In genomic region chr8:122474951-122475560, GRCm38 (mm10) we compare ENCODE assay signal across 8 mouse cellular contexts. TPM values are rescaled to one million over a fixed set of nuclear protein-coding genes. Genes with fewer than 3 reads are reported as not detected.
DNase-seq lines count a peak whose midpoint lies in the region; ATAC-seq lines count a peak whose summit lies in the region.

No protein-coding gene starts in this region.

- no peaks in the 10 kb centered on the region for H3K27me3 ChIP-seq in hindbrain, embryonic 13.5 days
- H3K27me3 ChIP-seq in limb, embryonic 11.5 days (ENCODE audit: control insufficient read depth, insufficient read depth, low read length) = no peaks in the 10 kb centered on the region
- H3K27me3 ChIP-seq in midbrain, embryonic 12.5 days = no peaks in the 10 kb centered on the region

- H3K4me1 ChIP-seq in hindbrain, embryonic 13.5 days (replicated peaks) = peaks cover 29% of the 10 kb centered on the region
- H3K4me1 ChIP-seq in limb, embryonic 11.5 days (ENCODE audit: control insufficient read depth, insufficient read depth, low read length) = peaks cover 9% of the 10 kb centered on the region
- H3K4me1 ChIP-seq in midbrain, embryonic 12.5 days = peaks cover 21% of the 10 kb centered on the region

- 16% methylated on average over 16 of the region's 16 CpGs for WGBS in hindbrain, embryonic 13.5 days
- WGBS in limb, embryonic 11.5 days = 13% methylated on average over 16 of the region's 16 CpGs
- WGBS in midbrain, embryonic 12.5 days = 14% methylated on average over 16 of the region's 16 CpGs

- peak overlapping the region; percentile 88; the same call in 1 of the 2 replicates for H3K27ac ChIP-seq in hindbrain, embryonic 13.5 days
- no peak overlapping the region for H3K27ac ChIP-seq in limb, embryonic 11.5 days (replicated peaks; ENCODE audit: low read depth, low read length)
- H3K27ac ChIP-seq in midbrain, embryonic 12.5 days (replicated peaks) = peak overlapping the region; percentile 75

- peak overlapping the region; percentile 97 for H3K9ac ChIP-seq in hindbrain, embryonic 13.5 days
- H3K9ac ChIP-seq in limb, embryonic 11.5 days (ENCODE audit: low read length) = peak overlapping the region; percentile 89
- peak overlapping the region; percentile 96 for H3K9ac ChIP-seq in midbrain, embryonic 12.5 days (replicated peaks)

- H3K4me2 ChIP-seq in hindbrain, embryonic 13.5 days = peak overlapping the region; percentile 98
- peak overlapping the region; percentile 86 for H3K4me2 ChIP-seq in limb, embryonic 11.5 days (ENCODE audit: low read depth, severe bottlenecking)
- H3K4me2 ChIP-seq in midbrain, embryonic 12.5 days (replicated peaks) = peak overlapping the region; percentile 94

- ATAC-seq in erythroid progenitor cell, adult 5-6 weeks (replicated peaks; ENCODE audit: low FRiP score, poor library complexity, severe bottlenecking) = peak; percentile 58
- ATAC-seq in hindbrain, embryonic 13.5 days (ENCODE audit: low FRiP score) = 0 out of 2 replicates have a peak, but pooled peaks have one; percentile 4
- no peak for ATAC-seq in limb, embryonic 11.5 days (ENCODE audit: insufficient number of reproducible peaks, low FRiP score, low TSS enrichment, low read depth)
- 0 out of 2 replicates have a peak, but pooled peaks have one; percentile 9 for ATAC-seq in midbrain, embryonic 12.5 days (ENCODE audit: low FRiP score, low read depth)

- H3K9me3 ChIP-seq in hindbrain, embryonic 13.5 days = no peaks in the 10 kb centered on the region
- no peaks in the 10 kb centered on the region for H3K9me3 ChIP-seq in limb, embryonic 11.5 days (ENCODE audit: control insufficient read depth, low read length)
- H3K9me3 ChIP-seq in midbrain, embryonic 12.5 days = no peaks in the 10 kb centered on the region

- H3K36me3 ChIP-seq in hindbrain, embryonic 13.5 days = peaks cover 55% of the 10 kb centered on the region
- peaks cover 20% of the 10 kb centered on the region for H3K36me3 ChIP-seq in limb, embryonic 11.5 days (ENCODE audit: control insufficient read depth, insufficient read depth, low read length)
- H3K36me3 ChIP-seq in midbrain, embryonic 12.5 days = peaks cover 45% of the 10 kb centered on the region

- DNase-seq in ovary, adult 18-20 months (ENCODE audit: low spot score) = peak; percentile 68
- DNase-seq in ovary, postnatal 10 days (ENCODE audit: low spot score) = no peak
- peak; percentile 74 to 78 for DNase-seq in adrenal gland, postnatal 36 days
- no peak for DNase-seq in limb, embryonic 11.5 days (ENCODE audit: low spot score)
- DNase-seq in thymus, postnatal 0 days (ENCODE audit: low spot score) = peak; percentile 67

- H3K4me3 ChIP-seq in hindbrain, embryonic 13.5 days = peak overlapping the region; percentile 97
- H3K4me3 ChIP-seq in limb, embryonic 11.5 days (ENCODE audit: low read depth, low read length) = peak overlapping the region; percentile 91
- H3K4me3 ChIP-seq in midbrain, embryonic 12.5 days = peak overlapping the region; percentile 99

RNA-seq across cellular contexts. Expression of gene Rnf166, which starts 0.8 kb away (rescaled TPM):
- 10 to 100 TPM; 37.3 to 59.9 TPM for total RNA-seq in adrenal gland, postnatal 36 days (2021)
- 15.5 and 20.9 TPM in 2 replicates for total RNA-seq in erythroid progenitor cell, adult 5-6 weeks (2015; ENCODE audit: low replicate concordance)
- total RNA-seq in erythroid progenitor cell, adult 5-6 weeks (2017; ENCODE audit: low replicate concordance) = 6.8 and 12.5 TPM in 2 replicates
- polyA plus RNA-seq in hindbrain, embryonic 13.5 days (2015; fragmentation: Nextera tagmentation; extraction: Ambion mirVana) = 37.1 and 37.9 TPM in 2 replicates
- 35.3 and 36.8 TPM in 2 replicates for polyA plus RNA-seq in limb, embryonic 11.5 days (2014; fragmentation: Nextera tagmentation; extraction: Ambion mirVana)
- polyA plus RNA-seq in midbrain, embryonic 12.5 days (2016; fragmentation: Nextera tagmentation; extraction: Ambion mirVana) = 36.7 and 37.7 TPM in 2 replicates
- polyA plus RNA-seq in thymus, postnatal 0 days (2015; fragmentation: Nextera tagmentation; extraction: Ambion mirVana) = 98.0 and 108 TPM in 2 replicates

RNA-seq across cellular contexts. Expression of gene Ctu2, which starts 0.9 kb away (rescaled TPM):
- total RNA-seq in adrenal gland, postnatal 36 days (2021) = 10 to 100 TPM; 20.0 to 29.1 TPM
- 7.1 and 9.7 TPM in 2 replicates for total RNA-seq in erythroid progenitor cell, adult 5-6 weeks (2015; ENCODE audit: low replicate concordance)
- total RNA-seq in erythroid progenitor cell, adult 5-6 weeks (2017; ENCODE audit: low replicate concordance) = 0.23 and 0.51 TPM in 2 replicates
- polyA plus RNA-seq in hindbrain, embryonic 13.5 days (2015; fragmentation: Nextera tagmentation; extraction: Ambion mirVana) = 69.2 and 69.6 TPM in 2 replicates
- 80.7 and 81.3 TPM in 2 replicates for polyA plus RNA-seq in limb, embryonic 11.5 days (2014; fragmentation: Nextera tagmentation; extraction: Ambion mirVana)
- polyA plus RNA-seq in midbrain, embryonic 12.5 days (2016; fragmentation: Nextera tagmentation; extraction: Ambion mirVana) = 65.1 and 66.8 TPM in 2 replicates
- polyA plus RNA-seq in thymus, postnatal 0 days (2015; fragmentation: Nextera tagmentation; extraction: Ambion mirVana) = 72.9 and 75.3 TPM in 2 replicates

RNA-seq across cellular contexts. Expression of gene Snai3, which starts 14.5 kb away (rescaled TPM):
- not detected for total RNA-seq in adrenal gland, postnatal 36 days (2021)
- total RNA-seq in erythroid progenitor cell, adult 5-6 weeks (2015; ENCODE audit: low replicate concordance) = not detected in 2 replicates
- not detected in 2 replicates for total RNA-seq in erythroid progenitor cell, adult 5-6 weeks (2017; ENCODE audit: low replicate concordance)
- polyA plus RNA-seq in hindbrain, embryonic 13.5 days (2015; fragmentation: Nextera tagmentation; extraction: Ambion mirVana) = not detected in 2 replicates
- not detected in 2 replicates for polyA plus RNA-seq in limb, embryonic 11.5 days (2014; fragmentation: Nextera tagmentation; extraction: Ambion mirVana)
- polyA plus RNA-seq in midbrain, embryonic 12.5 days (2016; fragmentation: Nextera tagmentation; extraction: Ambion mirVana) = not detected in 2 replicates
- polyA plus RNA-seq in thymus, postnatal 0 days (2015; fragmentation: Nextera tagmentation; extraction: Ambion mirVana) = 37.5 TPM in 2 replicates

RNA-seq across cellular contexts. Expression of gene Mvd, which starts 31.8 kb away (rescaled TPM):
- 10 to 100 TPM; 23.2 to 30.3 TPM for total RNA-seq in adrenal gland, postnatal 36 days (2021)
- total RNA-seq in erythroid progenitor cell, adult 5-6 weeks (2015; ENCODE audit: low replicate concordance) = not detected in 2 replicates
- total RNA-seq in erythroid progenitor cell, adult 5-6 weeks (2017; ENCODE audit: low replicate concordance) = 1.8 and 2.1 TPM in 2 replicates
- polyA plus RNA-seq in hindbrain, embryonic 13.5 days (2015; fragmentation: Nextera tagmentation; extraction: Ambion mirVana) = 44.7 and 48.2 TPM in 2 replicates
- 51.3 and 51.9 TPM in 2 replicates for polyA plus RNA-seq in limb, embryonic 11.5 days (2014; fragmentation: Nextera tagmentation; extraction: Ambion mirVana)
- 45.8 and 47.4 TPM in 2 replicates for polyA plus RNA-seq in midbrain, embryonic 12.5 days (2016; fragmentation: Nextera tagmentation; extraction: Ambion mirVana)
- polyA plus RNA-seq in thymus, postnatal 0 days (2015; fragmentation: Nextera tagmentation; extraction: Ambion mirVana) = 17.4 and 19.5 TPM in 2 replicates

RNA-seq across cellular contexts. Expression of gene Cyba, which starts 42.3 kb away (rescaled TPM):
- 10 to 100 TPM; 25.6 to 36.8 TPM for total RNA-seq in adrenal gland, postnatal 36 days (2021)
- total RNA-seq in erythroid progenitor cell, adult 5-6 weeks (2015; ENCODE audit: low replicate concordance) = 73.9 and 89.3 TPM in 2 replicates
- total RNA-seq in erythroid progenitor cell, adult 5-6 weeks (2017; ENCODE audit: low replicate concordance) = 35.7 TPM in 2 replicates
- polyA plus RNA-seq in hindbrain, embryonic 13.5 days (2015; fragmentation: Nextera tagmentation; extraction: Ambion mirVana) = 42.7 and 46.2 TPM in 2 replicates
- polyA plus RNA-seq in limb, embryonic 11.5 days (2014; fragmentation: Nextera tagmentation; extraction: Ambion mirVana) = 80.2 and 82.4 TPM in 2 replicates
- 58.2 and 63.7 TPM in 2 replicates for polyA plus RNA-seq in midbrain, embryonic 12.5 days (2016; fragmentation: Nextera tagmentation; extraction: Ambion mirVana)
- 540 and 564 TPM in 2 replicates for polyA plus RNA-seq in thymus, postnatal 0 days (2015; fragmentation: Nextera tagmentation; extraction: Ambion mirVana)

Comparison
In these comparisons a context has a peak if more than half of its experiments do, and no peak if none do; other contexts are left out.
1. DNase-seq: peak in ovary, adult 18-20 months (single experiment), adrenal gland, postnatal 36 days (2 of 2) and thymus, postnatal 0 days (single experiment); none in ovary, postnatal 10 days (single experiment) and limb, embryonic 11.5 days (single experiment).
2. RNA of gene Snai3, which starts 14.5 kb away (polyA plus RNA-seq): 37.5 TPM in thymus, postnatal 0 days; not detected in hindbrain, embryonic 13.5 days, not detected in limb, embryonic 11.5 days and not detected in midbrain, embryonic 12.5 days; every median in the first group is over 10 times any median in the second.
3. Peak in every context shown above with its lines, with median percentiles within 50 percentile points of each other: H3K4me2 ChIP-seq, H3K4me3 ChIP-seq and H3K9ac ChIP-seq.